Mouse (Mus musculus): ENCODE data around the gene Cyp3a44. TPM values are rescaled to one million over a fixed set of nuclear protein-coding genes. Genes with fewer than 3 reads are reported as not detected.

Cyp3a44 gene
- 0.07 TPM in 1 of 2 replicates, not detected in the other for polyA plus RNA-seq (2012; rRNA removed)

DNA sequence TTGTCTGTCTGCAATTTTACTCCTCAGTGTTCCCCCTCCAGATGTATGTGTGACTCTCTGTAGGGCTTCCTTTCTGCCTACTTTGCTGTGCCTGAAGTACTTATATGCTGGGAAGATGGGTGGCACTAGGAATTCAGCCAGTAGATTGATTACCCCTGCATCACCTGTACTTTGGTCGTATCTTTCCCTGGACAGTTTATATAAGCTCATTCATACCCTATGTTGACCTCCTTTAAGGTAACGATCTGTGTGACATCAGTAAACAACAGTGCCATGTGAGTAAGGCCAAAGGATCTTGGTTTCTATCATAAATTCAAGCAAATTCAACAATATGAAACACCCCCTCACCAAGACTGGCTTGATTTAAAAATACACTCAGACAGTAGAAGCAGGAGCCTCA, at the start of gene Cyp3a44:
Gene Cyp3a44, minus strand, starts transcription at position 79 of the 400 bp plus-strand sequence.

Other genes with a start within 250 kb of the Cyp3a44 start
- gene Cyp3a41b, start 221.1 kb downstream of the Cyp3a44 start, polyA plus RNA-seq (2012; rRNA removed): not detected in 2 replicates
- gene Cyp3a41a, start 85.7 kb downstream of the Cyp3a44 start, polyA plus RNA-seq (2012; rRNA removed): not detected in 2 replicates
- gene Cyp3a11, start 74.1 kb upstream of the Cyp3a44 start, polyA plus RNA-seq (2012; rRNA removed): 0.06 TPM in 2 replicates
- gene Cyp3a25, start 203.7 kb upstream of the Cyp3a44 start, polyA plus RNA-seq (2012; rRNA removed): 0.09 TPM in 1 of 2 replicates, not detected in the other